Mouse (Mus musculus) hindbrain, embryonic 14.5 days (tissue): ENCODE measurements at regions not wholly inside any gene's neighbourhood (a gene's known extent, or its start where the extent isn't known, plus 50 kb on each side); places are given as distances from the start of the nearest gene placed in this dataset.

Source experiments
- ATAC-seq: fragments of 200-750 bp; cut with Nextera tagmentation; 2 replicates; pipeline ENCODE4 v1.8.0; 2017; ENCODE audit warnings: moderate number of reproducible peaks, mild to moderate bottlenecking, moderate TSS enrichment, moderate library complexity; ENCODE audit not compliant: low FRiP score
- DNase-seq: peaks from one replicate; pipeline ENCODE4 v3.0.0-alpha.2; 2015; ENCODE audit warnings: low spot score
- H3K27ac ChIP-seq: fragments of 300-500 bp; sonication (generic); 2 replicates; pipeline ENCODE4 v1.5.1; 2014; ENCODE audit warnings: mild to moderate bottlenecking, moderate library complexity
- H3K27me3 ChIP-seq: fragments of 300-500 bp; sonication (generic); 2 replicates; pipeline ENCODE4 v1.6.1; 2014; ENCODE audit warnings: mild to moderate bottlenecking, low read length, mixed read lengths; ENCODE audit not compliant: control insufficient read depth, insufficient read depth
- H3K36me3 ChIP-seq: fragments of 300-500 bp; sonication (generic); replicated peaks from 2 replicates; pipeline ENCODE4 v1.6.1; 2014; ENCODE audit not compliant: control insufficient read depth, insufficient read depth
- H3K4me1 ChIP-seq: fragments of 300-500 bp; sonication (generic); replicated peaks from 2 replicates; pipeline ENCODE4 v1.6.1; 2014; ENCODE audit warnings: antibody characterized with exemption, low read length, mixed read lengths; ENCODE audit not compliant: control insufficient read depth, insufficient read depth
- H3K4me2 ChIP-seq: fragments of 300-500 bp; sonication (generic); replicated peaks from 2 replicates; pipeline ENCODE4 v1.6.1; 2014; ENCODE audit warnings: mild to moderate bottlenecking, moderate library complexity
- H3K4me3 ChIP-seq: fragments of 300-500 bp; sonication (generic); replicated peaks from 2 replicates; pipeline ENCODE4 v1.5.1; 2014; ENCODE audit warnings: mild to moderate bottlenecking, low read length
- H3K9ac ChIP-seq: fragments of 300-500 bp; sonication (generic); 2 replicates; pipeline ENCODE4 v1.6.1; 2014
- H3K9me3 ChIP-seq: fragments of 300-500 bp; sonication (generic); 2 replicates; pipeline ENCODE4 v1.6.1; 2016; ENCODE audit warnings: low read length; ENCODE audit not compliant: control insufficient read depth
- WGBS: fragments of 180-500 bp; shearing (Covaris S2); extraction: QIAGEN DNeasy Blood & Tissue Kit; methylation state at CpG from one replicate; pipeline ENCODE4 v1.1.7; 2014; 5-methylcytosine and 5-hydroxymethylcytosine counted together

GRCm38 (mm10) chr8:86368062-86368461 is 212.4 kb downstream of the Abcc12 start:
- no peak for ATAC-seq
- 0 out of 2 replicates have a peak overlapping the region, but pooled peaks have one; percentile 28 for H3K27ac ChIP-seq
- WGBS = 37% methylated on average over 5 of the region's 5 CpGs

GRCm38 (mm10) chr8:86366636-86367035 is 213.8 kb downstream of the Abcc12 start:
- no peak for ATAC-seq
- Histone ChIP-seq H3K27me3 (no peaks in the 10 kb centered on the region), H3K27ac (no peak overlapping the region), H3K4me3 (no peak overlapping the region), H3K9ac (no peak overlapping the region), H3K36me3 (no peaks in the 10 kb centered on the region), H3K9me3 (no peaks in the 10 kb centered on the region), H3K4me1 (peaks cover 5% of the 10 kb centered on the region; the same call in 1 of the 2 replicates), H3K4me2 (no peak overlapping the region)
- no peak for DNase-seq
- WGBS = 92% methylated on average over 4 of the region's 4 CpGs

More at GRCm38 (mm10) chr8:86368062-86368461, 212.4 kb downstream of the Abcc12 start:
- Histone ChIP-seq H3K36me3 (no peaks in the 10 kb centered on the region), H3K4me2 (no peak overlapping the region), H3K4me1 (peaks cover 5% of the 10 kb centered on the region; the same call in 1 of the 2 replicates), H3K27me3 (no peaks in the 10 kb centered on the region), H3K9ac (no peak overlapping the region), H3K9me3 (no peaks in the 10 kb centered on the region), H3K4me3 (no peak overlapping the region)
- DNase-seq = no peak

- peaks cover 5% of the 10 kb centered on the region; the same call in 1 of the 2 replicates for H3K4me1 ChIP-seq
- H3K4me3 ChIP-seq = no peak overlapping the region
- no peak overlapping the region for H3K4me2 ChIP-seq
- ATAC-seq (no peak), DNase-seq (no peak)
- H3K9ac ChIP-seq = no peak overlapping the region
- no peaks in the 10 kb centered on the region for H3K9me3 ChIP-seq
- H3K36me3 ChIP-seq = no peaks in the 10 kb centered on the region
- no peaks in the 10 kb centered on the region for H3K27me3 ChIP-seq
- WGBS = 48% methylated on average over 5 of the region's 5 CpGs
- peak overlapping the region; percentile 70 for H3K27ac ChIP-seq
Observed at GRCm38 (mm10) chr8:86365726-86366125, 214.8 kb downstream of the Abcc12 start.

- no peak for DNase-seq
- 51% methylated on average over 2 of the region's 2 CpGs for WGBS
- Histone ChIP-seq H3K4me1 (peaks cover 5% of the 10 kb centered on the region; the same call in 1 of the 2 replicates), H3K9me3 (no peaks in the 10 kb centered on the region), H3K36me3 (no peaks in the 10 kb centered on the region), H3K4me3 (no peak overlapping the region), H3K27me3 (no peaks in the 10 kb centered on the region), H3K4me2 (no peak overlapping the region), H3K9ac (no peak overlapping the region), H3K27ac (no peak overlapping the region)
- no peak for ATAC-seq
Observed at GRCm38 (mm10) chr8:86364898-86365297, 215.6 kb downstream of the Abcc12 start.

GRCm38 (mm10) chr8:86360283-86360682 is 220.2 kb downstream of the Abcc12 start:
- H3K4me1 ChIP-seq = no peaks in the 10 kb centered on the region
- H3K27ac ChIP-seq = no peak overlapping the region
- no peak overlapping the region for H3K9ac ChIP-seq
- H3K36me3 ChIP-seq = no peaks in the 10 kb centered on the region
- no peaks in the 10 kb centered on the region for H3K27me3 ChIP-seq
- no peak overlapping the region for H3K4me3 ChIP-seq
- DNase-seq = no peak
- H3K4me2 ChIP-seq = no peak overlapping the region
- no peak for ATAC-seq
- H3K9me3 ChIP-seq = no peaks in the 10 kb centered on the region
- WGBS = 54% methylated on average over 2 of the region's 2 CpGs

- Histone ChIP-seq H3K27ac (no peak overlapping the region), H3K4me2 (no peak overlapping the region), H3K36me3 (no peaks in the 10 kb centered on the region), H3K27me3 (no peaks in the 10 kb centered on the region), H3K9ac (no peak overlapping the region), H3K4me3 (no peak overlapping the region), H3K9me3 (no peaks in the 10 kb centered on the region), H3K4me1 (no peaks in the 10 kb centered on the region)
- ATAC-seq (no peak), DNase-seq (no peak)
- 22% methylated on average over 3 of the region's 3 CpGs for WGBS
Observed at GRCm38 (mm10) chr8:86359518-86359917, 221.0 kb downstream of the Abcc12 start.

- H3K4me3 ChIP-seq = no peak overlapping the region
- H3K36me3 ChIP-seq = no peaks in the 10 kb centered on the region
- H3K9ac ChIP-seq = no peak overlapping the region
- no peak overlapping the region for H3K4me2 ChIP-seq
- no peaks in the 10 kb centered on the region for H3K4me1 ChIP-seq
- H3K27me3 ChIP-seq = no peaks in the 10 kb centered on the region
- DNase-seq (no peak), ATAC-seq (no peak)
- 80% methylated on average over 3 of the region's 3 CpGs for WGBS
- no peaks in the 10 kb centered on the region for H3K9me3 ChIP-seq
- H3K27ac ChIP-seq = no peak overlapping the region
Observed at GRCm38 (mm10) chr8:86353816-86354215, 226.7 kb downstream of the Abcc12 start.

GRCm38 (mm10) chr8:86351545-86352190 is 228.8 kb downstream of the Abcc12 start:
- 86% methylated on average over 7 of the region's 7 CpGs for WGBS
- no peaks in the 10 kb centered on the region for H3K4me1 ChIP-seq

GRCm38 (mm10) chr8:86350128-86350527 is 230.4 kb downstream of the Abcc12 start:
- H3K4me3 ChIP-seq = no peak overlapping the region
- no peaks in the 10 kb centered on the region for H3K4me1 ChIP-seq
- no peak overlapping the region for H3K27ac ChIP-seq
- no peak overlapping the region for H3K4me2 ChIP-seq
- ATAC-seq = no peak
- no peak for DNase-seq
- no peak overlapping the region for H3K9ac ChIP-seq
- H3K9me3 ChIP-seq = no peaks in the 10 kb centered on the region
- H3K36me3 ChIP-seq = no peaks in the 10 kb centered on the region
- no peaks in the 10 kb centered on the region for H3K27me3 ChIP-seq
- WGBS = 48% methylated on average over 2 of the region's 2 CpGs

More at GRCm38 (mm10) chr8:86351545-86352190, 228.8 kb downstream of the Abcc12 start:
- no peak for DNase-seq
- Histone ChIP-seq H3K27me3 (no peaks in the 10 kb centered on the region), H3K9me3 (no peaks in the 10 kb centered on the region), H3K9ac (no peak overlapping the region), H3K27ac (no peak overlapping the region), H3K4me2 (no peak overlapping the region), H3K4me3 (no peak overlapping the region), H3K36me3 (no peaks in the 10 kb centered on the region)
- ATAC-seq = no peak
